Mouse (Mus musculus) right cerebral cortex, postnatal 36 days (tissue): ENCODE data around the gene Hnrnph1.

ENCODE experiments used
- DNase-seq, 2 experiments: peaks; one replicate each; pipeline ENCODE4 v3.0.0; 2022; ENCODE audit warnings: low spot score in 2 of 2, mixed read lengths in 1 of 2

Hnrnph1 gene

DNA sequence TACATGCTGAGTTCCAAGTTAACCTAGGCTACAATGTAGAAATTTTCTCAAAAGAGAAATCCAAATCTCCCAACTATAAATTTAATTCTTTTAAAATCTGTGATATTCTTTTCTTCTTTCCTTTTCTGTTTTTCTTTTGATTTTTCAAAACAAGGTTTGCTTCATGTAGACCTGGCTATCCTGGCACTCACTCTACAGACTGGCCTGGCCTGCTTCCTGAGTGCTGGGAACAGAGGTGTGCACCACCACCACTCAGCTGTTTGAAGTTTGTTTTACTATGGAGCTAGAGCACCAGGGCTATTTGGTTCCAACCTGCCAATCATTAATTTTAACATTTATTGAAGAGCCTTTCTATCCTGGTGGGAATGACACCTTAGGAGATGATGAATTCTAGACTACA lies 3.7 kb upstream of the Hnrnph1 start:
- no peak for DNase-seq

DNA sequence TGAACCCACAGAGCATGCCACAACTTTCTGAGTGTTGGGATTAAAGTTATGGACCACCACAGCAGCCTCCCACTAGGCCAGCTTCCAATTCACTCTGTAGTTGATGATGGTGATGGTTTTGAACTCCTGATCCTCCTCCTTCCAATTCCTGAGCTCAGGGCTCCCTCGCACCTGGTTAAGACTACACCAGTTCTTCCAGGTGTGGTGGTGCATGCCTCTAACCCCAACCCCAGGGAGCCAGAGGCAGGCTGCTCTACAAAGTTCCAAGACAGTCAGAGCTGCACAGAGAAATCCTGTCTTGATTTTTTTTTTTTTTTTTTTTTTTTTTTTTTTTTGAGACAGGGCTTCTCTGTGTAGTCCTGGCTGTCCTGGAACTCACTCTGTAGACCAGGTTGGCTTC lies 3.2 kb upstream of the Hnrnph1 start:
- DNase-seq: no peak

DNA sequence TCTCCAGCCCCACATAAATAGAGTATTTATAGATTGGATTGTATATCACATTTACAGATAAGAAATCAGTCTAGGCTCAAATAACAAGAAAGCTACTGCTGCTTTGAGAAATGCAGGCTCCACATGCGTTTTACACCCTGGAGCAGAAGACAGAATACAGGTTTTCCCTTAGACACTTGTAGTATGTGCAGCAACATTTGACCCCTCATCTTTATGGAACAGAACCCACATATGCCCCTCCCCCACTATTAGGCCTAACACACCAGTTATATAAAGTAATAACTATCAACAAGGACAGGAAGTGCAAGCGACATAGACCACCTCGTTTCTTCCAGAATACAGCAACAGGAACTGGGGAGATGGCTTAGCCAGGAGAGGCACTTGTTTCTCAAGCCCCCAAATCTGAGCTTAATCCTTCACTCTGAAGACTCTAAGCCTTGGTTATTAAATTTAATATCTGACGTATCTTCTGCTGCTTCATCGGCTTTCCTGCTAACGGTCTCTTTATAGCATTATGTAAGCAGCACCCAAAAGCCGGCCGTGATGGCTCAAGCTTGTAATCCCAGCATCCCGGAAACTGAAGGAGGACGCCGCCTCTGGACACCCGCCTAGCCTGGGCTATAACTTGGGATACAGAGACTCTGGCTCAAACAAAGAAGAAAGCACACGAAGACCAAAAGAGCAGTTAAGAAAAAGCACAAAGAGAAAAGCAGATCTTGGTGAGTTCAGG lies 2.3 kb upstream of the Hnrnph1 start:
- no peak for DNase-seq

DNA sequence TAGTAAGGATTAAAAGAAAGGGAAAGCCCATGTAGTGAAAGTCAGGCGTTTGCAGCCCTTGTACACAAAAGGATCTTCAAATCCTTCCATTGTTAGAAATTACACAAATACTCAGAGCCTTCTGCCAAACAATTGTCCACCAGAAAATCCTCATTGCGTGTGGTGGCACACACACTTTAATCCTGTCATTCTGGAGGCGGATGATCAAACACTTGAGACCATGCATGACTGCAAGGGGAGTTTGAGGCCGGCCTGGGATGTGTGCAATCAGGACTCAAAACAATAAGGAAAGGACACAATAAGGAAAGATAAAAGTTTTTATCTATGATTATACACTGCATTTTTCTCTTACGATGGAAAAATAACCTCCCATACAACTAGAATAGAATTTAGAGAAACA lies 1.4 kb upstream of the Hnrnph1 start:
- DNase-seq: no peak

DNA sequence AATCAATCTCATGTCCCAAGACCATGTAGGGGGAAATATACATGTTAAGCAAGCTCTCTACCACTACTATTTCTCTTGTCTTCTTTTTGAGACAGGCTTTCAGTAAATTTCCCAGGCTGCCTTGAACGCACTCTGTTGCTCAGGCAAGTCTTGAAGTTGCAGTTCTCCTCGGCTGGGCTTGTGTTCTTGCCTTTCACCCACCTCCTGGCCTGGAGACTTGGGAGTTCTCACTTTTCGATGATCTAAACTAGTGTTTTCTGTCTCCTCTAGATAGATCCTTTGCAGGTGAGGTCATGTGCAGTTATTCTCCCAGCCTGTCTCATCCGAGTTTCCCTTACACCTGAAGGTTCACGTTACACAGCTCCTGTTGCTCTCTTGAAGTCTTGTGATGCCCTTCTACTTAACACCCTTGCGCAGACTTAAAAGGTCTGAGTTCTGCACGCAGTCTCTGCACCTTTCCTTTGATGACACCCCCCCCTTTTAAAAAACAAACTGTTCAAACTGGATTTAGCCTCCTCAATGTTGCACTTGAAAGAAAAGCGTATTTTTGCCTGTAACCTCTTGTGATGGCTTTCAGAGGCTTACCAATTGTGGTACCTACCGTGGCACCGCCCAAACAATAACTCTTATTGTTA lies 517 bp upstream of the Hnrnph1 start:
- no peak for DNase-seq

DNA sequence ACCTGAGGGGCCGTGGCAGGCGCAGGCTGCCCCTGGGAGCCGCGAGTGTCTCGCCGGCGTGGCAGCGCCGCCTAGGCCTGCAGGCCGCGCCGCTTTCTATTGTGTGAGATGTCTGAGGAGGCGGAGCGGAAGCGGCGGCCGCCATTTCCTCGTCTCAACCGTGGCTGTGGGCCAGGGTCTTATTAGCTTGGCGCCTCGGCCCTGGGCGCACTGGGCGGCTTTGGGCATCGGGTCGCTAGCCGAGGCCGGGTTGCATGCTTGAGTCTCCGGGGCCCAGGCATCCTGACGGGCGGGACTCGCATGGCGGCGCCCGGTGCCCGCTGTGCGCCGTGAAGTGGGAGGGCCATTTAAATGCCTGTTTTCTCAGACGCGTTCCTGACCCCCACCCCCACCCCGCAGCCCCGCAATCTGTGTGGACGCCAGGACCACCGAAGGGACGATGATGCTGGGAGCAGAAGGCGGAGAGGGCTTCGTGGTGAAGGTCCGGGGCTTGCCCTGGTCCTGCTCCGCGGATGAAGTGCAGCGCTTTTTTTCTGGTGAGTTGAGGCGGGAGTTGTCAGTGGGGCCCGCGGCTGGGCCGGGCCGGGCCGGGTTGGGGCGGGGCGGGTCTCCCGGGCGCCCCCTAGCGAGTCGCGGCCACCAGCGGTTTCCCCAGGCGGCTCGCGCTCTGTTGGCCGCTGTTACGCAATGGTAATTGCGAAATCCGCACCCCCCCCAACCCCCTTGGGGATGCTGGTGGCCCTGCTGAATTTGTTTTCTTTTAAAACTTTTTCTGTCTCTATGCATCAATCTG lies 1.3 kb downstream of the Hnrnph1 start:
- peak; percentile 55 to 76 for DNase-seq

DNA sequence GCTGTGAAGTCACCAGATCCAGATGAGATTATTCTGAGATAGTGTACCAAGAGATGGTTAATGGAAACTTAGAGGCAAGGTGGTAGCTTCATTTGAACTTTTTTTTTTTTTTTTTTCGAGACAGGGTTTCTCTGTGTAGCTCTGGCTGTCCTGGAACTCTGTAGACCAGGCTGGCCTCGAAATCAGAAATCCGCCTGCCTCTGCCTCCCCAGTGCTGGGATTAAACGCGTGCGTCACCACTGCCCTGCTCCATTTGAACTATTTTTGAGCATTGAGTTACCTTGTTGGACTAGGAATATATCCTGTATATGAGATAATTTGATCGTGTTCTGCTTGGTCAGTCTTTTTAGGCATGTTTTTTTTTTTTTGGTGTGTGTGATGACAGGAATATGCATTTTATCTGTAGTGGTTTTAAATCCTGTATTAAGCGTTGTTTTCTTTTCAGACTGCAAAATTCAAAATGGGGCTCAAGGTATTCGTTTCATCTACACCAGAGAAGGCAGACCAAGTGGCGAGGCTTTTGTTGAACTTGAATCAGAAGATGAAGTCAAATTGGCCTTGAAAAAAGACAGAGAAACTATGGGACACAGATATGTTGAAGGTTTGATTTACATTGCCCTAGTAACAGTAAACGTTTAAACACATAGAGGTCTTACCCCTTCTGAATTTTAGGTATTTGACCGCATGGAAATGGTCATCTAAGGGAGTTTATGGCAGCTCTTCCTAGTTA lies 2.4 kb downstream of the Hnrnph1 start:
- DNase-seq: no peak

DNA sequence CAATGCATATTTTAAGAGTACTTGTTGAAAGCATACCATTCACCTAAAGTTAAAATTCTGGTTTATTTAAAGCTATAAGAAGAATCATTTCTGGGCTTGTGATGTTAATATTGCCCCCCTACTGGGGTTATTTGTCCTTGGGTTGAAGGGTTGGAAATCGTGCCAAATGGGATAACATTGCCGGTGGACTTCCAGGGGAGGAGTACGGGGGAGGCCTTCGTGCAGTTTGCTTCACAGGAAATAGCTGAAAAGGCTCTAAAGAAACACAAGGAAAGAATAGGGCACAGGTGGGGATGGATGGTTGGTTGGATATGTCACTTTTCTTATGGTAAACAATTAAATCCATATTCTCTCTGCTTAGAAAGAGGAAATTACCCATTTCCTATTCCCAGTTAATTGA lies 4.5 kb downstream of the Hnrnph1 start:
- DNase-seq: no peak

DNA sequence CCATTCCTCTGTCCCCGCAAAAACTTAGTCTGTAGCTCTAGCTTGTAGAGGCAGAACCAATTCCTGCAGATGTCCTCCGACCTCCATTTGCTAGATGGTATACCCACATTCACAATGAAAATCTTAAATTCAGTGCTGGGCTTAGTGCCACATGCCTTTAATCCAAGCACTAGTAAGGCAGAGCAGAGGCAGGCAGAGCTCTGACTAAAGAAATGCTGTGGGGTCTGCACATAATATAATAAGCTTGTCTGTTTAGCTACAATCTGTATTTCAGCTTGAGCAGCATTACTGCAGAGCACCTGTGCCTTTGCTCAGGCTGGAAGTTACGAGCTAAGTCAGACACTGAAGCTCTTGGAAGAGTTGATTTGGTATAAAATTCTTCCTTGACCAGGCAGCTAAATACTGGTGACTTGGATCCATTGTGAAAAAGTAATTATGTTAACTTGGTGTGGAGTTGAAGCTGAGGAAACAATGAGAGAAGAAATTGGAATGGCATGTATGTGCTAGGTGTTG lies 10.4 kb downstream of the Hnrnph1 start:
- no peak for DNase-seq

DNA sequence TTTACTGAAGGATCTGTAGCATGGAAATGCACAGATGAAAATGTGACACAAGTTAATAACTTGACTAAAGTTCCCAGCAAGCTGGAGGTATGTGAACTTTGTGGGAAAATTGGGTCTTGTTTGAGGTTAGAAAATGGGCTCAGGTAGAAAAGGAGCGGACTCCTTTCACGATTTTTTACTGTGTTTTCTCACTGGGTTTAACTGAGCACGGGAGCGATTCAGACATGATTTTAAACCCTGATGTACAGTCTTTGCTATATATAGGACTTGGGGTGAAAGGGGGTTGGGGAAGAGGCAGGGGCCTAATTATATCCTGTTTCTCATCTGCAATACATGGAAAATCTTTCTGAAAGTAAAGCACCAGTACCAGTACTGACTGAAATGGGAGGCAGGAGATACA lies 10.9 kb downstream of the Hnrnph1 start:
- DNase-seq: no peak

DNA sequence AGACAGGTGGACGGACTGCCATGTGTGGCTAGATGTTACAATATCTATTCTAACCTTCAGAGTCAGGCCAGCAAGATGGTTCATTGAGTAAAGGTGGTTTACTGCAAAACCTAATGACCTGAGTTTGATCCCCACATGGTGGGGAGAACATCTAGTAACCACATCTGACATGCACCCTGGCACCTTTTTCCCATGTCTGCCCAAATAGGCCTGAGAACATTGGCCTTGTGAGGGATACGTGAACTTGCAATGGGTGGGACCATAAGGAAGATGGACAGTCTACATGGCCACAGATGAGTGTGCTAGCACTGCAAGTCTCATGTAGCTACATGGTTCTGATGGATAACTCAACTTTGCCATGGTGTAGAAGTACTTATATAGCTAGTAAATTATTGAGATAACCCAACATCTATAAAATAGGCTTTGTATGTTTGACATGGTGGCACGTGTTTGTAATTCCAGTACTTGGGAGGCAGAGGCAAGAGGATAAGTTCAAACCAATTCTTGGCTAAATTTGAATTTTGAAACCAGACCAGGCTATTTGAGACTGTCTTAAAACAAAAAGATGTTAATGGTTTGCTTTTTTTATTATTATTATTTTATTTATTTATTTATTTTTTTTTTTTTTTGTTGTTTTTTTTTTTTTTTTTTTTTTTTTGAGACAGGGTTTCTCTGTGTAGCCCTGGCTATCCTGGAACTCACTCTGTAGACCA lies 11.6 kb downstream of the Hnrnph1 start:
- DNase-seq: no peak

DNA sequence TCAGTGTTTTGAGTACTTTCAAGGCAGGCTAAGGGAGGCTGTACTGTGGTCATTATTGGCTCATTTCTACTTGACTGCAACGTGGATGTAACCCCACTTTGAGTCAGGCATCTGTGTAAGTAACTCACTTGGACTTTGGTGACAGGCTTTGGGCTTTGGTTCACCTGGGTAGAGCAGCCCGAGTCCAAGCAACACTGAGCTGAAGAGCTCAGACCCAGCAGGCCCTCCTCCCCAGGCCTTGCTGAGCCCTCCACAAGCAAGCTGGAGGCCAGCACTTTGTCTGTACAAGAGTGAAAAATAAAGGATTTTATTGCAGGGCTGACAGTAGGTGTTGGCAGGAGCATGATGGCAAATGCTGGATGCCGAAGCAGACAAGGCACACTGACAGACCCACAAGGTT lies 12.2 kb downstream of the Hnrnph1 start:
- DNase-seq: no peak

DNA sequence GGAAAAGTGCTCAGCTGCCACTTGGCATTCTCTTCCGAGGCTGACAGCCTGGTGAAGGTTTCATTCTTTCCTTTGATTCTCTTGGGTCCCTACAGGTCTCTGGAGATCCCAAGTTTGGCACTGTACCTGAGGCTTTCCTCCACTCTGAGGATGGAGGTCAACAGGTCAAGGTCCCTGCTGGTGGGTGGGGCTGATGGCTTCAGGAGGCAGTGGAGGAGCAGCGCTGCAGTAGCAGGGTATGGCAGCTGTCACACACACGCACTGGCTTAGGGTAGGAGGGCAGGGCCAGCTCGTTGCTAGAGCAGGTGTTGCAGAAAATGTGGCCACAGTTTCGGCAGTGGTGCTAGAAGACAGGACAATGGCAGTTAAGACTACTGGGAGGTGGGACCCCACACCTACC lies 12.8 kb downstream of the Hnrnph1 start:
- DNase-seq: no peak

DNA sequence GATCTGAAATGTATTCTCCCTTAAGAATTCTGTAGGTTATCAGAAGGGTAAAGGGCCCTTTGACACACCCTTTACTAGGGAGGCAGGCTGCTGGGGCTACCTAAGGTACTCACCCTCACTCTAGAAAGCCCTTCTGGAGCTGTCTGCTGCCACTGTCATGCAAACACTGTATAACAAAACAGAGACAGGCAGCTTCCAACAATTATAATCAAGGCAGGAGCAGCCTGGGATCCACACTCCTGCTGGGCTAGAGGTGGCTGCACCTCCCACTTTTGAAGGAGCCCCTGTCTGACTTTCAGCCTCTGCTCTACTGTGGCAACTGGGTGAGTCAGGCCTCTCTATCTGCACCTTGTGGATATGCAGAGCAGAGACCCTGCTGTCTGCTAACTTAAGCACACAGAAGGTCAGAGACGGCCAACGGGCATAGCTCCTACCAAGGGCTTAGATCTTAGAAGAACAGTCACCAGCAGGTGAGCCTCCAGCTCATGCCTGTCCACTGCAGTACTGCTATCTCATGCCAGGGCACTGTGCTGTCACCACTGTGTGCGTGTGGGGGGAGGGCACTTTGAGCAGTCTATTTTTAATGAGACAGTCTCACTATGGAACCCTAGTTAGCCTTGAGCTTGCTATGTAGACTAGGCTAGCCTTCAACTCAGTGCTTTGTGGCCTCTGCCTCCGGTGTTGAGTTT lies 14.6 kb downstream of the Hnrnph1 start:
- no peak for DNase-seq

DNA sequence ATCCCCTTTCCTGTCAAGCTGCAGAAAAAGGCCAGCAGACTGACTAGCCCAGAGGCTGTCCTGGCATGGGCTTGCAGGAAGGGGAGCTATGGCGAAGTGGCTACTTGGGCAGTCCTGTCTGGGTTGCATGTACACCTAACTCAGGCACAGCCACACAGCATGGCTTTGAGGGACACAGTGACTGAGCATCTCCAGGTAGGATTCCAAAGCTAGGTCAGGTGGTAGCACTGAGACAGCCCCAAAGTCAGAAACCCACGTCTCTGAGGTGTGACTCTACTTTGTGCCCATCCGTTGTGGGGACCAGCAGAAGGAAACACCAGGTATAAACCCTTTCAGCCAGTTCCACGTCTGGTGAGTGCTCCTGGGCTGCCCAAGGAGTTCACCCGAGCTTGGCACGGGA lies 16.5 kb downstream of the Hnrnph1 start:
- DNase-seq: no peak

DNA sequence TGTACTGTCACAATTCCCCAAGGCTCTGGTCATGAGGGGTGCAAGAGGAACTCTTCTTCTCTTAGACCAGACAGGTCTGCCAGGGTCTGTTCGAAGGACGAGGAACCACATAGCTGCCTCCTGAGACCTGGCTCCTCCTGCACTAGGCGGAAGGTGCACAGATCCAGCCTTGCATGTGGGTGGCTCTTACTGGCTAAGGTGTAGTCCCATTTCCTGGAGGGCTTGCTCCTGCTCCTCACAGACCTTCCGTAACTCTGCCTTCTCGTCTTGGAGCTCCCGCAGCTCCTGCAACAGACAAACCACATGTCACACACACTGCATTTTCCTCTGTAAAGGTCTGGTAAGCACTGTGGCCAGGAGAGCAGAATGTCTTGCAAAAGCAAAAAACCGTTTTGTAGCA lies 17.9 kb downstream of the Hnrnph1 start:
- no peak for DNase-seq

DNA sequence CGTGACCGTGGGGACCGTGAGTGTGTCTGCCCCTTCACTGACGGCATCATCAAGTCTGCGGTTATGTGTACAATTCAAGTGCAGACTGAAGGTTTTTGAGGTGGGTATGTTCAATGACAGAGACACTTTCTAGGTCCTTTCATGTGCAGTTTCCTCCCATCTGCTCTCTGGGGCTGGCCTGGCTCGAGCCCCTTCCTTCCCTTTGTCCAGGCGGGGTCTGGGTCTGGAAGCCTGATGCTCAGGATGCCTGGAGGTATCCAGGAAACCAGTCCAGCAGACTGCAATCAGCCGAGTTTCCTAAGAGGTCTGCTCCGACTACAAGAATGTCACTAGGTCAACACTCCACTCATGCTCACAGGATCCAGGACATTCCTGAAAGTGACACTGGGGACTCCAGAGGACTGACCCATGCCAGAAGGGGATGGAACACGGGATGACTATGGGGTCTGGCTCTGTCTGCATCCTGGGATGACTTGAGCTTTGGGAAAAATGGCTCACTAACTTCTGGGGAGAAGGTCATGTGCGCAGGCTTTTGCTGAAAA lies 20.0 kb downstream of the Hnrnph1 start:
- no peak for DNase-seq

DNA sequence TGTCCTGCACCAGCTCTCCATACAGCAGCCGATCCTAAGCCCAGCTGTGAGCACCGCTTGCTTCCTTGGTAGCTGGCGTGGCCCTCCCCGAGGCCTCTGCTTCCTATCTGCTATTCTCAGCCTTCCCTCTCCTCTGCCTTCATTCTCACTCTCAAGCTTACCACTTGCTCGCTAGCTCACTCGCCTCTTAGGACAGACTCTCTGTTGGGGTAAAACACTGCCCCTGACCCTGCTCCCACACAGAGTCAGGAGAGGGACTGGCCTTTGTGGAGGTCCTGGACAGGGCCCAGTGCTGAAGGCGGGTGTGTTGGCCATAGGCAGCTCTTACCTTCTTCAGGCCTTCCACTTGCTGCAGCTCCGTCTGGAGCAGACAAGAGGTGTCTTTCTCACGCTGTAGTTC lies 20.5 kb downstream of the Hnrnph1 start:
- no peak for DNase-seq

DNA sequence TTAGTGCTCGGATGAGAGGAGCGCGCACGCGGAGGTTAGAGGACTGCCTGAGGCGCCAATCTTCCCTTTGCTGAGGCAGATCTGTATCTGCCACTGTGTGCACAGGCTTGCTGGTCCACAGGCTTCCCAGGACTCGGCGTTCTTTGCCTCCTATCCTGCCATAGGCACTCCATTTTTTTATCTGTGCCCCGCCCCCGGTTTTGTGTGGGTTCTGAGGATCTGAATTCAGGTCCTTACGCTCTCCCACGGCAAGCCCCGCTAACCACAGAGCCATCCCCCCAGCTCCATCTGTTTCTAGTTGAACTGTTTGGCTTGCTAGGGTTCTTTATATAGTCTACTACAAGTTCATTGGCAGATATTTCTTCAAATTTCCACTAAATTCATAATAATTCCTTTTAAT lies 22.0 kb downstream of the Hnrnph1 start:
- DNase-seq: no peak

DNA sequence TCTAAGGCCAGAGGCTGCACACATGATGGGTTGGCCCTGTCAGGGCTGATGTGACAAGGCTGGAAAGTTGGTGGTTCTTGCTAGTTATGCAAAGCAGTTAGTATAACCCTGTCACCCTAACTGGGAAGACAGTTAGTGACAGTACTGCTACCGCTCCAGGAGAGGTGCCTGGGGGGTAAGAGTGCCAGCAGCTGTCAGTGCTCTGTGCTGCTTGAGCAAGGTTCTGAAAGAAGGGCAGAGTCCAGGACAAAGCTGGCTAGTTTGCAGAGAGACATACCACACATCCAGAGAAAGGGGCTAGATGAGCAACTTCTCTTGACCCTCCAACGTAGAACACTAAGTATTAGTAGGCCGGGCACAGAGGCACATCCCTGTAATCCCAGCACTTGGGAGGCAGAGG lies 25.7 kb downstream of the Hnrnph1 start:
- DNase-seq: no peak
